Mouse (Mus musculus) small intestine, adult 2 months (tissue): ENCODE measurements around the gene Eps15.

Source experiments
- CTCF ChIP-seq: fragments of 200-500 bp; IDR thresholded peaks from 2 replicates; pipeline ENCODE4 v1.5.1; 2012; ENCODE audit warnings: low read depth, mild to moderate bottlenecking, control low read depth, inconsistent platforms, low read length, moderate library complexity, mixed read lengths; ENCODE audit not compliant: insufficient replicate concordance, insufficient read length; ENCODE audit errors: extremely low read depth
- POLR2A ChIP-seq: fragments of 200-500 bp; IDR thresholded peaks from 2 replicates; pipeline ENCODE4 v1.6.1; 2012; ENCODE audit warnings: low read depth, mild to moderate bottlenecking, control low read depth, inconsistent platforms, low read length, moderate library complexity

DNA sequence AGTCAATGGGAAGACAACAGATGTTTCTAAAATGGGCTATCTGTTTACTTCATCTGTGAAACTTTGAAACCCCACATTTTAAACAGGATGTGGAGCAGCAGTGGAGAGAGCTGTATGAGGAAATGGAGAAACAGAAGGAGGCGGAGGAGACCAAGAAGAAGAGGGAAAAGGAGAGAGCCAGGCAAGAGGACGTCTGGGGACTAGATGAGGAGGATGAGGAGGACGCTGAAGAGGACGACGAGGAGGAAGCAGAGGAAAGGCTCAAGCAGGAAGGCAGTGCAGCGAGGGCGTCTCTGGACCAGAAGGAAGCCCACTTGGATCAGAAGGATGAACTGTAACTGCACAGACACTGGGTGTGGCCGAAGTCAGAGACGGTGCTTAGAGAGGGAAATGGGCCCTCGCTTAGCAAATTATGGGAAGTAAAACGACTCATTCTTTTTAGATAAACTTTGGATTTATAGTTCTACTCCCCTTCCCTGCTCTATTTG, 26.4 kb upstream of the Eps15 start:
- no peak for TF ChIP-seq CTCF
- TF ChIP-seq POLR2A = no peak
